Mouse (Mus musculus) MEL (cell line): Measurements from ENCODE around the gene Gclm. TPM values are rescaled to one million over a fixed set of nuclear protein-coding genes. Genes with fewer than 3 reads are reported as not detected.
A peak's percentile ranks its signal among the peaks of the same experiment; 100 is the strongest.
"Not testable (repeated sequence)": the region's sequence is repeated elsewhere in the genome, so short reads cannot be mapped to it uniquely, and the experiment has no call there.

Source experiments
- DNase-seq: peaks from one replicate; pipeline ENCODE4 v3.0.0; 2011; ENCODE audit warnings: low read depth, low spot score
- H3K27ac ChIP-seq: 2 replicates; pipeline ENCODE4 v1.5.1; 2012; ENCODE audit warnings: low read depth, mild to moderate bottlenecking, control low read depth, low read length, moderate library complexity; ENCODE audit not compliant: control insufficient read depth
- H3K27me3 ChIP-seq, 2 experiments: fragments of 150-350 bp in 1 of 2; sonication (generic) in 1 of 2; 2 replicates each; pipeline ENCODE4 v1.6.1; 2012; ENCODE audit warnings: low read length in 2 of 2, mild to moderate bottlenecking in 2 of 2, improper control_type of control experiment in 1 of 2, moderate library complexity in 1 of 2; ENCODE audit not compliant: insufficient read depth in 2 of 2, control insufficient read depth in 1 of 2
- H3K36me3 ChIP-seq, 2 experiments: 2 replicates each; pipeline ENCODE4 v1.6.1; 2012 to 2014; ENCODE audit warnings: low read length in 2 of 2, improper control_type of control experiment in 1 of 2, inconsistent platforms in 1 of 2, mild to moderate bottlenecking in 1 of 2; ENCODE audit not compliant: insufficient read depth in 2 of 2, control insufficient read depth in 1 of 2
- H3K4me1 ChIP-seq, 2 experiments: fragments of 150-350 bp in 1 of 2; sonication (generic) in 1 of 2; 2 replicates each; pipeline ENCODE4 v1.6.1; 2012; ENCODE audit warnings: low read length in 2 of 2, improper control_type of control experiment in 1 of 2, mild to moderate bottlenecking in 1 of 2; ENCODE audit not compliant: insufficient read depth in 2 of 2, control insufficient read depth in 1 of 2
- H3K4me3 ChIP-seq, 2 experiments: fragments of 150-350 bp in 1 of 2; sonication (generic) in 1 of 2; 2 replicates each; pipeline ENCODE4 v1.5.1; 2012; ENCODE audit warnings: low read depth in 2 of 2, low read length in 2 of 2, mild to moderate bottlenecking in 2 of 2, moderate library complexity in 2 of 2, control low read depth in 1 of 2, improper control_type of control experiment in 1 of 2; ENCODE audit not compliant: control insufficient read depth in 1 of 2, insufficient read depth in 1 of 2
- H3K79me2 ChIP-seq: 2 replicates; pipeline ENCODE4 v1.6.1; 2012; ENCODE audit warnings: mild to moderate bottlenecking, low read length, moderate library complexity; ENCODE audit not compliant: control insufficient read depth, poor library complexity, insufficient read depth
- H3K9ac ChIP-seq: 2 replicates; pipeline ENCODE4 v1.6.1; 2012; ENCODE audit warnings: low read depth, mild to moderate bottlenecking, control low read depth, low read length, moderate library complexity; ENCODE audit not compliant: control insufficient read depth, poor library complexity, severe bottlenecking
- H3K9me3 ChIP-seq: fragments of 150-350 bp; sonication (generic); replicated peaks from 2 replicates; pipeline ENCODE4 v1.6.1; 2012; ENCODE audit warnings: mild to moderate bottlenecking, low read length, improper control_type of control experiment, moderate library complexity; ENCODE audit not compliant: insufficient read depth
- CHD1 ChIP-seq: IDR thresholded peaks from 2 replicates; pipeline ENCODE4 v1.6.1; 2012; ENCODE audit warnings: low read depth, mild to moderate bottlenecking, inconsistent platforms, low read length, improper control_type of control experiment
- CHD2 ChIP-seq: IDR thresholded peaks from 2 replicates; pipeline ENCODE4 v1.6.1; 2011; ENCODE audit warnings: low read length, improper control_type of control experiment
- CTCF ChIP-seq, 3 experiments: IDR thresholded peaks in 2 of 3; conservative IDR thresholded peaks in 1 of 3; 2 replicates each; pipeline ENCODE4 v1.5.1; 2011 to 2012; ENCODE audit warnings: low read length in 3 of 3, low read depth in 2 of 3, mild to moderate bottlenecking in 2 of 3, improper control_type of control experiment in 1 of 3, inconsistent platforms in 1 of 3, mixed read lengths in 1 of 3, moderate library complexity in 1 of 3; ENCODE audit not compliant: control insufficient read depth in 1 of 3, insufficient read depth in 1 of 3, poor library complexity in 1 of 3, severe bottlenecking in 1 of 3
- ELF1 ChIP-seq: IDR thresholded peaks from 2 replicates; pipeline ENCODE4 v1.6.1; 2014; ENCODE audit warnings: low read depth, mild to moderate bottlenecking, inconsistent platforms, low read length, improper control_type of control experiment, moderate library complexity
- EP300 ChIP-seq, 2 experiments: IDR thresholded peaks; 2 replicates each; pipeline ENCODE4 v1.6.1; 2011; ENCODE audit warnings: improper control_type of control experiment in 2 of 2, low read length in 2 of 2, low read depth in 1 of 2, mild to moderate bottlenecking in 1 of 2
- ETS1 ChIP-seq: IDR thresholded peaks from 2 replicates; pipeline ENCODE4 v1.6.1; 2012; ENCODE audit warnings: low read depth, mild to moderate bottlenecking, inconsistent platforms, low read length, improper control_type of control experiment, moderate library complexity
- GATA1 ChIP-seq: IDR thresholded peaks from 2 replicates; pipeline ENCODE4 v1.6.1; 2011; ENCODE audit warnings: low read depth, low read length, improper control_type of control experiment
- KAT2A ChIP-seq: conservative IDR thresholded peaks from 2 replicates; pipeline ENCODE4 v1.6.1; 2012; ENCODE audit warnings: low read depth, low read length, improper control_type of control experiment, inconsistent platforms
- MAFK ChIP-seq: IDR thresholded peaks from 2 replicates; pipeline ENCODE4 v1.6.1; 2011; ENCODE audit warnings: low read depth, mild to moderate bottlenecking, low read length, improper control_type of control experiment, borderline replicate concordance
- MAX ChIP-seq: IDR thresholded peaks from 2 replicates; pipeline ENCODE4 v1.6.1; 2011; ENCODE audit warnings: low read length, improper control_type of control experiment
- MAZ ChIP-seq: IDR thresholded peaks from 2 replicates; pipeline ENCODE4 v1.6.1; 2012; ENCODE audit warnings: low read depth, mild to moderate bottlenecking, inconsistent platforms, low read length, improper control_type of control experiment
- MEF2A ChIP-seq: IDR thresholded peaks from 2 replicates; pipeline ENCODE4 v1.6.1; 2014; ENCODE audit warnings: low read depth, mild to moderate bottlenecking, inconsistent platforms, low read length, improper control_type of control experiment; ENCODE audit not compliant: poor library complexity, insufficient replicate concordance, severe bottlenecking; ENCODE audit errors: extremely low read depth
- MXI1 ChIP-seq: IDR thresholded peaks from 2 replicates; pipeline ENCODE4 v1.6.1; 2011; ENCODE audit warnings: mild to moderate bottlenecking, low read depth, low read length, improper control_type of control experiment
- MYB ChIP-seq: IDR thresholded peaks from 2 replicates; pipeline ENCODE4 v1.6.1; 2011; ENCODE audit warnings: mild to moderate bottlenecking, low read depth, low read length, improper control_type of control experiment
- MYC ChIP-seq: IDR thresholded peaks from 2 replicates; pipeline ENCODE4 v1.6.1; 2011; ENCODE audit warnings: low read depth, mild to moderate bottlenecking, low read length, improper control_type of control experiment, moderate library complexity
- NRF1 ChIP-seq: IDR thresholded peaks from 2 replicates; pipeline ENCODE4 v1.6.1; 2014; ENCODE audit warnings: low read depth, mild to moderate bottlenecking, inconsistent platforms, low read length, improper control_type of control experiment, moderate library complexity; ENCODE audit not compliant: poor library complexity, insufficient read depth, severe bottlenecking
- POLR2A ChIP-seq, 2 experiments: IDR thresholded peaks; 2 replicates each; pipeline ENCODE4 v1.6.1; 2011 to 2012; ENCODE audit warnings: low read length in 2 of 2, mild to moderate bottlenecking in 2 of 2, control low read depth in 1 of 2, improper control_type of control experiment in 1 of 2, low read depth in 1 of 2, moderate library complexity in 1 of 2; ENCODE audit not compliant: control insufficient read depth in 1 of 2, insufficient read depth in 1 of 2, poor library complexity in 1 of 2
- POLR2AphosphoS2 ChIP-seq: IDR thresholded peaks from 2 replicates; pipeline ENCODE4 v1.6.1; 2011; ENCODE audit warnings: low read length, improper control_type of control experiment
- POLR2AphosphoS5 ChIP-seq: IDR thresholded peaks from 2 replicates; pipeline ENCODE4 v1.6.1; 2012; ENCODE audit warnings: low read depth, borderline replicate concordance, mild to moderate bottlenecking, inconsistent platforms, low read length, moderate library complexity, mixed read lengths
- RCOR1 ChIP-seq: IDR thresholded peaks from 2 replicates; pipeline ENCODE4 v1.6.1; 2012; ENCODE audit warnings: low read depth, mild to moderate bottlenecking, inconsistent platforms, low read length, improper control_type of control experiment
- SIN3A ChIP-seq: IDR thresholded peaks from 2 replicates; pipeline ENCODE4 v1.6.1; 2012; ENCODE audit warnings: low read length, improper control_type of control experiment, inconsistent platforms
- SMC3 ChIP-seq: IDR thresholded peaks from 2 replicates; pipeline ENCODE4 v1.6.1; 2011; ENCODE audit warnings: low read depth, low read length, improper control_type of control experiment
- TAL1 ChIP-seq: IDR thresholded peaks from 2 replicates; pipeline ENCODE4 v1.6.1; 2012; ENCODE audit warnings: mild to moderate bottlenecking, inconsistent platforms, low read length, moderate library complexity, mixed read lengths
- TBP ChIP-seq: IDR thresholded peaks from 2 replicates; pipeline ENCODE4 v1.8.0; 2011; ENCODE audit warnings: low read depth, low read length, improper control_type of control experiment
- TCF12 ChIP-seq: IDR thresholded peaks from 2 replicates; pipeline ENCODE4 v1.6.1; 2014; ENCODE audit warnings: low read depth, mild to moderate bottlenecking, inconsistent platforms, low read length, improper control_type of control experiment, moderate library complexity
- USF1 ChIP-seq: IDR thresholded peaks from 2 replicates; pipeline ENCODE4 v1.6.1; 2014; ENCODE audit warnings: low read depth, mild to moderate bottlenecking, inconsistent platforms, low read length, improper control_type of control experiment, moderate library complexity
- ZC3H11A ChIP-seq: IDR thresholded peaks from 2 replicates; pipeline ENCODE4 v1.6.1; 2012; ENCODE audit warnings: low read depth, mild to moderate bottlenecking, inconsistent platforms, low read length, improper control_type of control experiment
- ZKSCAN1 ChIP-seq: IDR thresholded peaks from 2 replicates; pipeline ENCODE4 v1.6.1; 2012; ENCODE audit warnings: low read depth, mild to moderate bottlenecking, inconsistent platforms, low read length, improper control_type of control experiment, moderate library complexity
- ZNF384 ChIP-seq: IDR thresholded peaks from 2 replicates; pipeline ENCODE4 v1.6.1; 2012; ENCODE audit warnings: low read depth, mild to moderate bottlenecking, inconsistent platforms, low read length, improper control_type of control experiment
- polyA plus RNA-seq, 2 experiments: library from polyadenylated mRNA; stranded (reverse) in 1 of 2; unstranded in 1 of 2; fragments of >175 nt in 1 of 2; fragments of >200 nt in 1 of 2; gene quantifications; 2 replicates each; pipeline versions ENCODE4 v1.2.1 to v1.2.4; 2012; ENCODE audit warnings: low replicate concordance in 2 of 2, low read depth in 1 of 2; ENCODE audit not compliant: insufficient read length in 2 of 2, insufficient read depth in 1 of 2, missing spikeins in 1 of 2
- total RNA-seq: library from RNA; depleted of rRNA; stranded (reverse); fragments of 300-350 nt; gene quantifications from 2 replicates; pipeline ENCODE4 v1.2.3, GENCODE M21; 2012

The Gclm gene
- total and polyA plus RNA-seq, 3 experiments, result 123 to 334 (median 174) TPM

GRCm38 (mm10) chr3:122272565-122272964, 27.2 kb downstream of the Gclm start:
- not testable (repeated sequence) for H3K27me3 ChIP-seq, H3K27ac ChIP-seq, H3K9ac ChIP-seq, DNase-seq, H3K9me3 ChIP-seq
- Histone ChIP-seq H3K36me3 (peaks cover 1 to 27% of the 10 kb centered on the region in 2 experiments), H3K79me2 (peaks cover 33% of the 10 kb centered on the region), H3K4me3 (peak overlapping the region in 1 of 2 experiments; percentile 89; a peak in 1 of 4 replicates), H3K4me1 (peaks cover 8 to 25% of the 10 kb centered on the region in 2 experiments; a peak in 3 of 4 replicates)
- TF ChIP-seq GATA1, result 0 out of 2 replicates have a peak, but pooled peaks have one; percentile 3
- TF ChIP-seq TBP, result peak; percentile 92
- peak; percentile 33; the same call in 1 of the 2 replicates for TF ChIP-seq MAFK

- H3K27me3 ChIP-seq, result no peaks in the 10 kb centered on the region
- peaks cover 8 to 30% of the 10 kb centered on the region in 2 experiments; a peak in 3 of 4 replicates for H3K4me1 ChIP-seq
- H3K27ac ChIP-seq, result peak overlapping the region; percentile 55
- H3K9me3 ChIP-seq, result no peaks in the 10 kb centered on the region
- peak overlapping the region; percentile 74 for H3K9ac ChIP-seq
- H3K79me2 ChIP-seq, result peaks cover 40% of the 10 kb centered on the region
- DNase-seq, result peak; percentile 57
- H3K36me3 ChIP-seq, result peaks cover 1 to 35% of the 10 kb centered on the region in 2 experiments
- peak overlapping the region; percentile 55 to 89 for H3K4me3 ChIP-seq
- no peak for TF ChIP-seq MAX
- TF ChIP-seq ELF1, result no peak
- peak; percentile 66; the same call in 1 of the 2 replicates for TF ChIP-seq CHD2
- no peak for TF ChIP-seq ZC3H11A
- no peak for TF ChIP-seq USF1
- 0 out of 2 replicates have a peak, but pooled peaks have one; percentile 43 for TF ChIP-seq MYB
- no peak for TF ChIP-seq MEF2A
- no peak; the same call in 1 of the 2 replicates for TF ChIP-seq KAT2A
- no peak for TF ChIP-seq GATA1
- TF ChIP-seq RCOR1, result peak; percentile 52; the same call in 1 of the 2 replicates
- TF ChIP-seq MXI1, result peak; percentile 45; the same call in 1 of the 2 replicates
- no peak; a peak in 1 of 4 replicates for TF ChIP-seq POLR2A (IDR thresholded peaks at IDR 0.05; ENCODE audit: control insufficient read depth in 1 of 2, insufficient read depth in 1 of 2, low read depth in 1 of 2, low read length in 2 of 2, poor library complexity in 1 of 2)
- TF ChIP-seq CTCF (IDR thresholded peaks at IDR 0.05 in 2 of 3, conservative IDR thresholded peaks at IDR 0.05 in 1 of 3; ENCODE audit: control insufficient read depth in 1 of 3, insufficient read depth in 1 of 3, low read depth in 2 of 3, low read length in 3 of 3, poor library complexity in 1 of 3, severe bottlenecking in 1 of 3), result no peak
- TF ChIP-seq CHD1, result peak; percentile 38; the same call in 1 of the 2 replicates
- TF ChIP-seq MYC, result no peak
- TF ChIP-seq ZKSCAN1, result no peak
- no peak for TF ChIP-seq MAFK
- no peak; the same call in 1 of the 2 replicates for TF ChIP-seq MAZ
- 0 out of 2 replicates have a peak, but pooled peaks have one; percentile 54 for TF ChIP-seq SIN3A
- TF ChIP-seq ETS1, result no peak
- TF ChIP-seq TCF12, result no peak
- no peak for TF ChIP-seq NRF1
- TF ChIP-seq POLR2AphosphoS2, result no peak
- no peak for TF ChIP-seq TBP
- no peak for TF ChIP-seq POLR2AphosphoS5
- no peak; a peak in 1 of 4 replicates for TF ChIP-seq EP300 (IDR thresholded peaks at IDR 0.05; ENCODE audit: low read depth in 1 of 2, low read length in 2 of 2)
- TF ChIP-seq SMC3, result no peak
- no peak for TF ChIP-seq TAL1
- TF ChIP-seq ZNF384, result peak; percentile 85
Observed at GRCm38 (mm10) chr3:122273407-122274240, 28.3 kb downstream of the Gclm start.
